Mouse (Mus musculus) cortical plate, adult 2 months (tissue): ENCODE data around the gene Fabp3.

Experiments used
- CTCF ChIP-seq: fragments of 200-500 bp; IDR thresholded peaks from 2 replicates; pipeline ENCODE4 v1.5.1; 2011; ENCODE audit warnings: mild to moderate bottlenecking, control low read depth, low read length; ENCODE audit not compliant: insufficient read depth; ENCODE audit errors: extremely low read depth
- POLR2A ChIP-seq: fragments of 200-500 bp; IDR thresholded peaks from 2 replicates; pipeline ENCODE4 v1.6.1; 2011; ENCODE audit warnings: mild to moderate bottlenecking, low read length, control low read depth; ENCODE audit not compliant: insufficient read depth; ENCODE audit errors: extremely low read depth

GRCm38 (mm10) chr4:130275823-130276105 is 32.6 kb upstream of the Fabp3 start:
- no peak for TF ChIP-seq CTCF
- no peak for TF ChIP-seq POLR2A
